In the genomic region with DNA sequence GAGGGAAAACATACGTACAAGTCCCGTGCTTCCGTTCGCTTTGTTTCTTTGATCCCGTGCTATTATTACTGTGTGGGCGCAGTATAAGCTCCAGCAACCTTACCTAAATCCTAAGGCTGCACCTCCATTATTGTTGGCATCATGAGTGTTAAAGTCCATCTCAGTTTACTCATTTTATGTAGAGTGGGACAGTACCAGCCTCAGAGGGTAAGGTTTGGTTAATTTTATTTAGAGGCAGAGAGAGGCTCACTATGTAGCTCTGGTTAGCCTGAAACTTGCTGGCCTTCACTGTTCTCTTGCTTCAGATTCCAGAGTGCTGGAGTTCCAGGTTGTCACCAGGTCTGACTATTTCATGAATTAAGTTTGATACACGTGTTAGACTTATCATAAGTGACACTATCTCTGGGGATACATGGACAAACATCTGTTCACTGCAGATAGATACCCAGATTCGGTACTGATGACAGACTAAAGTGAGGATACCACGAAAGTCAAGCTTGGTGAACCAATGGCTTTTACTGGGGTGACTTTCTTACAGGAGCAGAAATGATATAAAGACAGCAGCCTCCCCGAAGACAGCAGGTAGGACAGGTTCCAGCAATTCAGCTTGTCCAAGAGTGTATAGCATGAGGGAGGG, we compare ENCODE assay signal across 11 mouse cellular contexts. TPM values are rescaled to one million over a fixed set of nuclear protein-coding genes. Genes with fewer than 3 reads are reported as not detected.
DNase-seq lines count a peak whose midpoint lies in the region; ATAC-seq and TF ChIP-seq lines count a peak whose summit lies in the region.
"Had no signal": no experiment of that assay in that cellular context is flagged by ENCODE, and none has a peak within 500 bp of the region (broad histone marks: within the 10 kb centered on the region; RNA-seq: fewer than 3 reads in every experiment).

No protein-coding gene starts in this region.

- peak overlapping the region; percentile 70; the same call in 1 of the 2 replicates for H3K4me3 ChIP-seq in kidney, embryonic 14.5 days (ENCODE audit: low read length)
- H3K4me3 ChIP-seq in G1E (ENCODE audit: low read depth, low read length), result peak overlapping the region; percentile 94
- H3K4me3 ChIP-seq in liver, embryonic 12.5 days, result peak overlapping the region; percentile 94

- H3K9me3 ChIP-seq in kidney, embryonic 14.5 days (ENCODE audit: control insufficient read depth, low read length), result no peaks in the 10 kb centered on the region
- no peaks in the 10 kb centered on the region for H3K9me3 ChIP-seq in G1E (replicated peaks)
- no peaks in the 10 kb centered on the region for H3K9me3 ChIP-seq in liver, embryonic 12.5 days (replicated peaks)
- H3K9me3 ChIP-seq: neural tube, embryonic 13.5 days had no signal

- H3K4me1 ChIP-seq in kidney, embryonic 14.5 days (ENCODE audit: control insufficient read depth, insufficient read depth, low read length), result peaks cover 9% of the 10 kb centered on the region
- peaks cover 40% of the 10 kb centered on the region for H3K4me1 ChIP-seq in G1E (ENCODE audit: insufficient read depth, low read depth, low read length)
- H3K4me1 ChIP-seq in liver, embryonic 12.5 days, result peaks cover 26% of the 10 kb centered on the region

- H3K36me3 ChIP-seq in kidney, embryonic 14.5 days (ENCODE audit: control insufficient read depth, insufficient read depth, low read length), result peaks cover 3% of the 10 kb centered on the region
- H3K36me3 ChIP-seq in G1E (replicated peaks), result peaks cover 20% of the 10 kb centered on the region
- H3K36me3 ChIP-seq in liver, embryonic 12.5 days, result peaks cover 13% of the 10 kb centered on the region

- no peak for ATAC-seq in cerebellum, adult (ENCODE audit: insufficient number of reproducible peaks, low FRiP score, low TSS enrichment)
- no peak for ATAC-seq in kidney, embryonic 14.5 days (ENCODE audit: low FRiP score, low TSS enrichment)
- no peak for ATAC-seq in G1E (ENCODE audit: extremely low read depth, insufficient number of reproducible peaks, low FRiP score, poor library complexity, severe bottlenecking)
- no peak for ATAC-seq in liver, embryonic 12.5 days
- no peak for ATAC-seq in monocyte, adult 5-6 weeks (replicated peaks; ENCODE audit: insufficient number of reproducible peaks, low FRiP score, low TSS enrichment, poor library complexity, severe bottlenecking)

- H3K9ac ChIP-seq in kidney, embryonic 14.5 days (ENCODE audit: low read depth, low read length), result no peak overlapping the region
- peak overlapping the region; percentile 97; the same call in 1 of the 2 replicates for H3K9ac ChIP-seq in liver, embryonic 12.5 days

- no peak for TF ChIP-seq CTCF in G1E (IDR thresholded peaks at IDR 0.05; ENCODE audit: low read depth, low read length)

- H3K27me3 ChIP-seq in kidney, embryonic 14.5 days (ENCODE audit: control insufficient read depth, insufficient read depth, low read length), result no peaks in the 10 kb centered on the region
- no peaks in the 10 kb centered on the region for H3K27me3 ChIP-seq in G1E (ENCODE audit: insufficient read depth, low read length)
- no peaks in the 10 kb centered on the region for H3K27me3 ChIP-seq in liver, embryonic 12.5 days (replicated peaks)
- H3K27me3 ChIP-seq: neural tube, embryonic 13.5 days had no signal

- H3K27ac ChIP-seq in kidney, embryonic 14.5 days (ENCODE audit: low read depth, low read length), result no peak overlapping the region
- no peak overlapping the region for H3K27ac ChIP-seq in liver, embryonic 12.5 days
- H3K27ac ChIP-seq: neural tube, embryonic 13.5 days had no signal

- H3K4me2 ChIP-seq in kidney, embryonic 14.5 days (replicated peaks; ENCODE audit: low read depth, low read length), result peak overlapping the region; percentile 48
- H3K4me2 ChIP-seq in liver, embryonic 12.5 days, result peak overlapping the region; percentile 87

- DNase-seq in cerebellum, adult 8-10 months, result peak; percentile 12
- no peak for DNase-seq in kidney, postnatal 36 days
- DNase-seq in G1E (ENCODE audit: low spot score), result no peak
- no peak for DNase-seq in ovary, adult 18-20 months (ENCODE audit: low spot score)
- DNase-seq: gastrocnemius, postnatal 10 days; kidney, adult 11 months had no signal

- 85% methylated on average over 10 of the region's 10 CpGs for WGBS in kidney, embryonic 14.5 days
- 62% methylated on average over 10 of the region's 10 CpGs for WGBS in liver, embryonic 12.5 days (ENCODE audit: insufficient replicate concordance)

RNA-seq across cellular contexts. Expression of gene Xpot, which starts 1.2 kb away (rescaled TPM):
- polyA plus RNA-seq in kidney, embryonic 14.5 days (2014; fragmentation: Nextera tagmentation; extraction: Ambion mirVana), result 34.9 and 63.6 TPM in 2 replicates
- total RNA-seq in G1E (2014; fragmentation: Nextera tagmentation) (87.0 and 107 TPM in 2 replicates), G1E (2017) (89.7 and 110 TPM in 2 replicates)
- 21.1 and 116 TPM in 2 replicates for polyA plus RNA-seq in G1E (2012)
- polyA plus RNA-seq in liver, embryonic 12.5 days (2016; fragmentation: Nextera tagmentation; extraction: Ambion mirVana), result 67.8 and 68.8 TPM in 2 replicates
- 30.4 to 51.3 TPM (median 32.6 TPM) in 3 replicates for total RNA-seq in monocyte, adult 5-6 weeks (2017)

RNA-seq across cellular contexts. Expression of gene D930020B18Rik, which starts 14.1 kb away (rescaled TPM):
- polyA plus RNA-seq in kidney, embryonic 14.5 days (2014; fragmentation: Nextera tagmentation; extraction: Ambion mirVana), result 0.20 and 0.50 TPM in 2 replicates
- not detected in 2 replicates for total RNA-seq in G1E (2014; fragmentation: Nextera tagmentation)
- 0.05 TPM in 1 of 2 replicates, not detected in the other for total RNA-seq in G1E (2017)
- not detected in 2 replicates for polyA plus RNA-seq in G1E (2012)
- polyA plus RNA-seq in liver, embryonic 12.5 days (2016; fragmentation: Nextera tagmentation; extraction: Ambion mirVana), result 0.11 and 0.18 TPM in 2 replicates
- total RNA-seq in monocyte, adult 5-6 weeks (2017), result not detected in 3 replicates
- total RNA-seq: gastrocnemius, postnatal 10 days had no signal

RNA-seq across cellular contexts. Expression of gene Tbk1, which starts 40.7 kb away (rescaled TPM):
- polyA plus RNA-seq in kidney, embryonic 14.5 days (2014; fragmentation: Nextera tagmentation; extraction: Ambion mirVana), result 21.2 and 37.5 TPM in 2 replicates
- 79.4 and 96.3 TPM in 2 replicates for total RNA-seq in G1E (2014; fragmentation: Nextera tagmentation)
- 98.3 and 107 TPM in 2 replicates for total RNA-seq in G1E (2017)
- polyA plus RNA-seq in G1E (2012), result 4.1 and 6.8 TPM in 2 replicates
- 24.8 and 25.8 TPM in 2 replicates for polyA plus RNA-seq in liver, embryonic 12.5 days (2016; fragmentation: Nextera tagmentation; extraction: Ambion mirVana)
- 135 to 157 TPM (median 139 TPM) in 3 replicates for total RNA-seq in monocyte, adult 5-6 weeks (2017)
